Mouse (Mus musculus) left cerebral cortex, postnatal 14 days (tissue): ENCODE measurements around the gene Fam214a. TPM values are rescaled to one million over a fixed set of nuclear protein-coding genes. Genes with fewer than 3 reads are reported as not detected.

Source experiments
- DNase-seq, 2 experiments: peaks; one replicate each; pipeline ENCODE4 v3.0.0; 2021 to 2022; ENCODE audit warnings: low spot score in 2 of 2, mixed read lengths in 1 of 2
- intact Hi-C: fragments of 180-260 bp; cut with DNase I; formaldehyde crosslinking; loops from one replicate; pipeline ENCODE4 v1.15.1; 2025
- total RNA-seq, 2 experiments: library from RNA; stranded (reverse); gene quantifications; 2 replicates each; pipeline ENCODE4 v1.2.3; 2021

Fam214a gene
- total RNA-seq, 2 experiments from 2014 or later: 34.2 to 37.3 TPM

DNA sequence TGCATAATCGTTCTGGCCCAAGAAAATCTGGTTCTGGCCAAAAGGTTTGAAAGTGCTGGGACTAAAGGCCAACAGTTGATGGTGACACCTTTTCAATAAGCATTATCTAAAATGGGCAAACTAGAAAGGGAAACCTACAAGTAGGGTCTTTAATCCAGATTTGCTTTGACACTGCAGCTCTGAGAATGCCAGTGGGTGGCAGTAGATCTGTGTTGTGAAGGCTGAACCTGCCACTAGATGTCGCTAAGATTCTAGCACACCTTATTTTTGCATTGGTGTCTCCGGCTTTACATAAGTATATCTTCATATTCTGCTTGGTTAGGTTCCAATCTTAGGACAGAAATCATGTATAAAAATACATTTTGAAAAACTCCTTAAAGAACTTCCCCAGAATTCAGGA is 97.3 kb downstream of the Fam214a start:
- DNase-seq: peak; percentile 88 to 94
- intact Hi-C loops: loop anchor here (5.0 to 10.0 kb wide), 3 partner anchors 152 to 385 kb away; no protein-coding TSS in a partner anchor

DNA sequence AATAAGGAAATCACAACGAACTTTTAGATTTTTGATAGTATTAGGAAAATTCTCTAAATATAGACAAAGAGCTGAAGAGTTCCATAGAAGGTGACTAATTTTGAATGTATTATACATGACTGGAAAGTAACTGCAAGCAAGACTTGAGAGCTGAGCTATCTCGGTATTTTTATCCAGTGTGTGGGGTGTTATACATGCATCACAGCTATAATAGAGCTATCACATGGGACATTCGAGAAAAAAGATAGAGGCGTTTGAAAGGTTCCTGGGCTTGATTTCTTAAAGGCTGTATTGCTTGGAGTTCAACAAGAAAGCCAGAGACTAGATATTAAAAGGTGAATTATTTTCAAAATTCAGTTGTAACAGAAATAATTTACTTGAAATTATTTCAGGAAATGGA is 99.2 kb downstream of the Fam214a start:
- intact Hi-C loops: loop anchor here (5.0 to 10.0 kb wide), 3 partner anchors 150 to 383 kb away; no protein-coding TSS in a partner anchor
- peak; percentile 46 to 60 for DNase-seq

GRCm38 (mm10) chr9:75055046-75055445 is 102.4 kb downstream of the Fam214a start:
- intact Hi-C loops: loop anchor here (10.0 kb wide), 1 partner anchor 380 kb away; no protein-coding TSS in a partner anchor
- DNase-seq: no peak

DNA sequence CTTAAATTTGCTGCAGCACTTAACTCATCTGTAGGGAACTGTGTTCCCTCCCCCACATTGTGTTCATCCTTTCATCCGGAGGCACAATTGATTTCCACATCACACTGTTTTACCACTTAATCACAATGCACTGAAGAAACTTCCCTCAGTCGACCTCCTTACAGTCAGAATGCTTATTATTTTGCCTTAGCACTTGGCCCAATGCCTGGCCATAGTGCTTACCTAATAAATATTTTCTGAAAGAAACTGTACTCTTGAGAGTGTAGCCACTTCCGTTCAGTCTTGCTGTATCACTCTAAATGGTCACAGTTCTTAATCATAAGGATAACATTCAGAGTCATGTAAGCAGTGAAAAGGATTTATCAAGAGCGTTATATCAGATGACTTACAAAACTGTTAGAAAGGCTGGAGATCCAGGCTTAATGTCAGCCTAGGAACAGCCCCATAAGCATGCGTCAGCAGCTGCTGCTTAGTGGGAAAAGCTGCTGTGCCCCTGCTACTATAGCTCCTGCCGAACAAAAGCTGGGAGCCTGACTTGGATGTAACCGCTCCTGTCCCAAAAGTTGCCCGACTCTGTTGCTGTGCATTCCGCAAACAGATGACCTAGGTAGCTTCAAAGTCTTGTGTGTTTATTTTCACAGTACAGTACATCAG is 112.1 kb downstream of the Fam214a start:
- intact Hi-C loops: no loop called here
- no peak for DNase-seq

DNA sequence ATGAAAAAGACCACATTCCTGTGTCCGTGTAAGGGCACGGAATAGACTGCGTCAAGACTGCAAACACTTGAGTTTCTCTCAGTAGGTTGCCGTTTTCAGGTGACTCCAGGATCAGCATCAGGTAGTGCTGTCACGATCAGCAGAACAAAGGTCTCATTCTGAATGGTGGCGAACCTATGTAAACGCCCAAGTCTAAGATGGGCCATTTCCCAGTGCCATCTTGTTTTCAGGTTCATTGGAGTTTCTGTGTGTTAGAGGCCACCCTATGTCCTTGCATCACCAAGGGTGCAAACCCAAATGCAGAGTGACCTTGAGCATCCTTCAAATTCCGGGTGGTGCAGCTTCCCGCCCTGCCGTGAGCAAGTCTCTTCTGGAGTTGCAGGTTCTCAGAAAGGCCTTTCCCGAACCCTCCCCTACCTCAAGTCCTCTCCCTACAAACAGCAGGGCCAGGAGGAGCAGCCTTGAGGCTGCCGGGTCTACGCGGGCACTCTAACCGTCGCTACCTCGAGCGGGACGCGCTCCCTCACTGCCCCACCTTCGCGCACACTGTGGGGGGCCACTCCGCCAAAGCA is 117.9 kb downstream of the Fam214a start, which contains the start of gene Myo5a:
Gene Myo5a (plus strand): TSS at position 559 of the 572 bp plus-strand sequence.
- DNase-seq: no peak
- intact Hi-C loops: loop anchor here (5.0 kb wide), 1 partner anchor 52 kb away; no protein-coding TSS in a partner anchor

DNA sequence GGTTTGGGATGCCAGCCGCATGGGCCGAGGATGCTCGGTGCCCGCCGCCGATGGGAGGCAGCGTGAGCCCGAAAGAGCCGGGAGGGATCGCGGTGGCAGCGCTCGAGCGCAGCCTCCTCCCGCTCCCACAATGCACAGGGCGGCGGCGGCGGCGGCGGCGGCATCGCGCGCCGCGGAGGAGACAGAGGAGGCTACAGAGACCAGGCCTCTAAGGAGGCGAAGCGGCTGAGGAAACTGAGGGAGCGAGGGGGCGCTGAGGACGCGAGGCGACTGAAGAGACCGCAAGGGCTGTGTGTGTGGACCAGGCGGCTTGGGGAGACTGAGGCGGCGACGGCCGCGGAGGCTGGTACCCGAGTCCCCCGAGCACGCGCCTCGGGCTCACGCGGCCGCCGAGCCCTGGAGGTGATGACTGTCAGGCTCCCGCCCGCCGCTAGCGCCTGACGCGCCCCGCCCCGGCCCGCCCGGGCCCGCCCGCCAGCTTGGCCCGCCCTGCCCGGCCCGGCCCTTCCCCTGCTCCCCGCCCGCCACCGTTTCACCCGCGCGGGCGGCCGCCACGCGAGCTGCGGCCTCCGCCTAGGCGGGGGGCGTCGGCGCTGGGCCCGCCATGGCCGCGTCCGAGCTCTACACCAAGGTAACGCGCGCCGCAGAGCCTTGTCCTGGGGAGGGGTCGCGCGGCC is 118.5 kb downstream of the Fam214a start:
- intact Hi-C loops: loop anchor here (5.0 kb wide), 1 partner anchor 51 kb away; no protein-coding TSS in a partner anchor
- DNase-seq: peak; percentile 61 to 73

GRCm38 (mm10) chr9:75071706-75072192 is 119.1 kb downstream of the Fam214a start:
- no peak for DNase-seq
- intact Hi-C loops: loop anchor here (5.0 kb wide), 1 partner anchor 51 kb away; no protein-coding TSS in a partner anchor

DNA sequence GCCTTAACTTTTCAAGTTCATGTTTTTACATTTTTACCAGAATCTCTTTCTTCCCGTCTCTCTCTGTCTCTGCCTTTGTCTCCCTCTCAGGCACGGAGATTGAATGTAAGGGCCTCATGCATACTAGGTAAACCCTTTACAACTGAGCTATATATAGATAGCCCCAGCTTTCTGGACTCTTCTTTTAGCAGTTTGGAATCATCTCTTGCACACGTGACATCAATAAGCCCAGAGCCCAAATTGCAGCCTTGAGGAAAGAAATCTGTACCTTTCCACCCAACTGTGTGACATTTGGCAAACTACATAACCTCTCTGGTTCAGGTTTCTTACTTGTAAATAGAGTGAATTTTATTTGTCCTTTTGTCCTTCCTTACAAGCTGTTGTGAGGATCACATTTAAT is 119.7 kb downstream of the Fam214a start:
- intact Hi-C loops: loop anchor here (5.0 kb wide), 1 partner anchor 50 kb away; no protein-coding TSS in a partner anchor
- DNase-seq: no peak

- intact Hi-C loops: no loop called here
- DNase-seq: no peak
Observed at GRCm38 (mm10) chr9:75077191-75077590, 124.5 kb downstream of the Fam214a start.

Other genes with a start within 250 kb of the Fam214a start
- under 1 TPM in 1 of 2 experiments, not detected in 1; 0.08 TPM for gene Onecut1, start 91.0 kb upstream of the Fam214a start, total RNA-seq
- 100 to 1,000 TPM; 280 to 339 TPM for gene Arpp19, start 84.7 kb downstream of the Fam214a start, total RNA-seq
- 100 to 1,000 TPM; 256 TPM for gene Myo5a, start 118.1 kb downstream of the Fam214a start, total RNA-seq